Mouse (Mus musculus) intestine, embryonic 16.5 days (tissue): ENCODE results near the gene Vmn1r205. TPM values are rescaled to one million over a fixed set of nuclear protein-coding genes. Genes with fewer than 3 reads are reported as not detected.
"Not testable (repeated sequence)": the region's sequence is repeated elsewhere in the genome, so short reads cannot be mapped to it uniquely, and the experiment has no call there.

ENCODE experiments used
- ATAC-seq: fragments of 200-750 bp; cut with Nextera tagmentation; 2 replicates; pipeline ENCODE4 v1.8.0; 2017; ENCODE audit warnings: moderate TSS enrichment, moderate library complexity
- H3K27ac ChIP-seq: fragments of 300-500 bp; sonication (generic); 2 replicates; pipeline ENCODE4 v1.5.1; 2014; ENCODE audit warnings: mild to moderate bottlenecking, low read length
- H3K27me3 ChIP-seq: fragments of 300-500 bp; sonication (generic); replicated peaks from 2 replicates; pipeline ENCODE4 v1.6.1; 2014; ENCODE audit warnings: low read length, control low read depth, mixed read lengths; ENCODE audit not compliant: control insufficient read depth, insufficient read depth
- H3K36me3 ChIP-seq: fragments of 300-500 bp; sonication (generic); 2 replicates; pipeline ENCODE4 v1.6.1; 2014; ENCODE audit warnings: low read length, control low read depth; ENCODE audit not compliant: control insufficient read depth, insufficient read depth
- H3K4me1 ChIP-seq: fragments of 300-500 bp; sonication (generic); 2 replicates; pipeline ENCODE4 v1.6.1; 2014; ENCODE audit warnings: low read length, control low read depth, mixed read lengths; ENCODE audit not compliant: control insufficient read depth, insufficient read depth
- H3K4me2 ChIP-seq: fragments of 300-500 bp; sonication (generic); 2 replicates; pipeline ENCODE4 v1.6.1; 2014; ENCODE audit warnings: low read depth, low read length, control low read depth
- H3K4me3 ChIP-seq: fragments of 300-500 bp; sonication (generic); 2 replicates; pipeline ENCODE4 v1.5.1; 2014; ENCODE audit warnings: mild to moderate bottlenecking, low read length
- H3K9ac ChIP-seq: fragments of 300-500 bp; sonication (generic); 2 replicates; pipeline ENCODE4 v1.6.1; 2014; ENCODE audit warnings: low read depth, low read length
- H3K9me3 ChIP-seq: fragments of 300-500 bp; sonication (generic); 2 replicates; pipeline ENCODE4 v1.6.1; 2016; ENCODE audit warnings: low read length, control low read depth; ENCODE audit not compliant: control insufficient read depth
- WGBS: fragments of 180-500 bp; shearing (Covaris S2); extraction: QIAGEN DNeasy Blood & Tissue Kit; methylation state at CpG from one replicate; pipeline ENCODE4 v1.1.7; 2014; 5-methylcytosine and 5-hydroxymethylcytosine counted together
- polyA plus RNA-seq: library from polyadenylated mRNA; unstranded; fragments of >200 nt; fragmentation: Nextera tagmentation; extraction: Ambion mirVana; gene quantifications from 2 replicates; pipeline ENCODE4 v1.2.1, GENCODE M21; 2015

Gene Vmn1r205
- polyA plus RNA-seq = not detected in 2 replicates

DNA sequence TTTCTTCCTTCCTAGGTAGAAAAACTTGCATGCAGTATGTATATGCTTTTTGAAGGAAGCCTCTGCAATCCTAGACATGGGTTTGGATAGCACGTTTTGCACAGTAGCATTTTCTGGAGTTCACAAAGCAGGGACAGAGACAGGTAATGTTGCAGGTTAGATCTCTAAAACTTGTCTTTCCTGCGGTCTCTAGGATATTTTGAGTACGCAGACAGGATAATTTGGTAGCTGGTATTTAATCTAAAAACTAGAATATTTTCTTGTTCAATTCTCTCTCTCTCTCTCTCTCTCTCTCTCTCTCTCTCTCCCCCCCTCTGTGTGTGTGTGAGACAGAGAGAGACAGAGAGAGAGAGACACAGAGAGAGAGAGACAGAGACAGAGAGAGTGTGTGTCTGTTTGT lies at the start of gene Vmn1r205:
Gene Vmn1r205 (minus strand): TSS at position 101 of the 400 bp plus-strand sequence.
- H3K4me3 ChIP-seq = no peak within 1 kb of the TSS
- 84% methylated on average over 3 of the region's 3 CpGs for WGBS
- no peaks in the 10 kb centered on the region for H3K27me3 ChIP-seq
- no peak within 1 kb of the TSS for H3K4me2 ChIP-seq
- H3K9ac ChIP-seq = no peak within 1 kb of the TSS
- no peak for ATAC-seq
- no peaks in the 10 kb centered on the region for H3K36me3 ChIP-seq
- H3K27ac ChIP-seq = no peak within 1 kb of the TSS
- H3K9me3 ChIP-seq = no peaks in the 10 kb centered on the region
- no peaks in the 10 kb centered on the region for H3K4me1 ChIP-seq

DNA sequence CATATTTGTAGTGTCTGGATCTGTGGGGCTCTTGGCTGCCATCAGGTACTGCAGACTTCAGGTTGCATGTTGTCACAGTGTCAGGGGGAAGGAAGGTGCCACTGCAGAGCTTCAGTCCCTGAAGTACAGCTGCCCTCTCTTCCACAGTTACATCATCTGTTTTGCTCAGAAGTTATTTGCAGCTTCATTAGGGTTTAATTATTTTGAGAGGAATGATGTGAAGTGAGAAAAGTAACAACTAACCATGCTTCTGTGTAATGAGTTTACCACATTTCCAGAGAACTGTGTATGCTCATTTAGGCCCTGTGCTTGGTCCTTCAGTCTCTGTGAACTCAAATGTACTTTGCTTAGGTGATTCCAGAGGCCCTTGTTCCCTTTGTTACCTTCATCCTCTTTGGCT lies 31.4 kb upstream of the Vmn1r205 start, which contains the start of gene Vmn1r206:
Gene Vmn1r206 (minus strand): TSS at position 101 of the 400 bp plus-strand sequence.
- not testable (repeated sequence) for H3K27me3 ChIP-seq, ATAC-seq, H3K27ac ChIP-seq, H3K4me1 ChIP-seq, H3K9me3 ChIP-seq, H3K4me2 ChIP-seq, H3K36me3 ChIP-seq, H3K9ac ChIP-seq, H3K4me3 ChIP-seq

DNA sequence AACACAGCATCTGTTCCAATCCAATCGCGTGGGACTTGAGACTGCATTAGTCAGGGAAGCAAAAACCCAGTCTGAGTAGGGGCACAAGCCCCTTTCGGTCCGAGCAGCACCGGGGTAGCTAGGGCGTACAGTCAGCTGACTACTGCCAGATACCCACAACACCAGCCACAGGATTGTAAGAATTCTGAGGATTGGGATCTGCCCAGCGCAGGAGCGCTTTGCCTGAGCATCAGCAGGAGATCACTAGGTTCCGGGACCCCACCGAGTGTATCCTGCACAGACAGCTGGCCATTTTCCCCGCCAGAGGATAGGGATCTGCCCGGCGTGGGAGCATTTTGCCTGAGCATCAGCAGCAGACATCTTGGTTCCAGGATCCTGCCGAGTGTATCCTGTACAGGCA lies 9.5 kb downstream of the Vmn1r205 start:
- H3K9ac ChIP-seq, H3K4me2 ChIP-seq, H3K9me3 ChIP-seq, H3K27me3 ChIP-seq, ATAC-seq, H3K36me3 ChIP-seq, H3K4me3 ChIP-seq, H3K4me1 ChIP-seq, H3K27ac ChIP-seq: not testable (repeated sequence)
- WGBS = 75% methylated on average over 14 of the region's 14 CpGs

DNA sequence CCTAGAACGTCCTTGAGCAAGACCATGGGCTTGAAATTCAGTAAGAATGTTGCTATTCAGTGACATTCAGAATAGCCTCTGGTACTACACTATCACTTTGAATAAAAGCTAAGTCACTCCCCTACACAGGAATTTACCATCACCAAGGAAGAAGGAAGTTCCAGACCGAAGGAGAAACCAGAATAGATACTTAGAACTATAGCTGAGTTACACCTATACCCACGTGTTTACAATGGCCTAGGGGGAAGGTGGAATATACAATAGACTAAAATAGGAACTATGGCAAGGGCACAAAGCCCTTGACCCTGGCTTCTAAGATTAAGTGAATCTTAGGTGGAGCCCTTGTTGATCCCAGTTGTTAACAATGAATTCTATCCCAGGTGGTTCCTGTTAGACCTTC lies 17.9 kb downstream of the Vmn1r205 start:
- H3K4me3 ChIP-seq, H3K36me3 ChIP-seq, H3K27ac ChIP-seq, H3K9ac ChIP-seq, ATAC-seq, H3K9me3 ChIP-seq, H3K4me2 ChIP-seq, H3K27me3 ChIP-seq, H3K4me1 ChIP-seq: not testable (repeated sequence)
- WGBS = 71% methylated on average over 3 of the region's 3 CpGs

DNA sequence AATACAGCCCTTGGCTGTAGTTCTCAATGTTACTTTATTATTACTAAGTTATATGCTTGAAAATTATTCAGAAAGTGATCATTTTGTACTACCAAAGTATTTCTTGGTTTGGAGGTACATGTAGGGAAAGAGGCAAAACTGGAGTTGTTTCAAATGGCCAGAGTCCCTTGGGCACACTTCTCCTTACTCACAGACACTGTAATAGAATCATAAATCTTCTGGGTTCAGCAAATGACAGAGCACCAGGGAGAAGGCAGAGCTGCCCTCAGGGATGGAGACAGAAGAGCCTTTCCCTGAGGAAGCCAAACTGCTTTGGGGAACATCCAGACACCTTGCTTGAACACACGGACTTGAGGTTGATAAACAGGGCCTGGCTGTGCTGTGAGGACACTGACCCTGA lies 39.9 kb downstream of the Vmn1r205 start, which contains the start of gene Vmn1r204:
Gene Vmn1r204 (plus strand): TSS at position 301 of the 400 bp plus-strand sequence.
- H3K9me3 ChIP-seq, H3K36me3 ChIP-seq, H3K4me2 ChIP-seq, H3K27me3 ChIP-seq, H3K4me3 ChIP-seq, ATAC-seq, H3K9ac ChIP-seq, H3K27ac ChIP-seq, H3K4me1 ChIP-seq: not testable (repeated sequence)
- 59% methylated on average over 1 of the region's 1 CpGs for WGBS

Other genes with a start within 250 kb of the Vmn1r205 start
- not detected in 2 replicates for gene Vmn1r198, start 242.6 kb downstream of the Vmn1r205 start, polyA plus RNA-seq
- not detected in 2 replicates for gene Vmn1r199, start 213.2 kb downstream of the Vmn1r205 start, polyA plus RNA-seq
- gene Vmn1r200, start 202.6 kb downstream of the Vmn1r205 start, polyA plus RNA-seq = not detected in 2 replicates
- not detected in 2 replicates for gene Vmn1r201, start 121.1 kb downstream of the Vmn1r205 start, polyA plus RNA-seq
- gene Vmn1r202, start 87.6 kb downstream of the Vmn1r205 start, polyA plus RNA-seq = not detected in 2 replicates
- not detected in 2 replicates for gene Vmn1r203, start 74.9 kb downstream of the Vmn1r205 start, polyA plus RNA-seq
- gene Vmn1r204, start 39.8 kb downstream of the Vmn1r205 start, polyA plus RNA-seq = not detected in 2 replicates
- gene Vmn1r206, start 31.3 kb upstream of the Vmn1r205 start, polyA plus RNA-seq = not detected in 2 replicates
- gene Vmn1r207-ps, start 136.6 kb upstream of the Vmn1r205 start, polyA plus RNA-seq = not detected in 2 replicates
- gene Vmn1r208, start 184.4 kb upstream of the Vmn1r205 start, polyA plus RNA-seq = not detected in 2 replicates
- not detected in 2 replicates for gene Vmn1r209, start 216.7 kb upstream of the Vmn1r205 start, polyA plus RNA-seq
- not detected in 2 replicates for gene Vmn1r210, start 238.3 kb upstream of the Vmn1r205 start, polyA plus RNA-seq